Mouse (Mus musculus) myocyte (in vitro differentiated cells): ENCODE results near the gene Dctn1.

Experiments used
- E2F4 ChIP-seq: IDR thresholded peaks from one replicate; pipeline ENCODE4 v1.6.1; 2011; ENCODE audit warnings: mild to moderate bottlenecking, control low read depth, moderate library complexity; ENCODE audit not compliant: insufficient read depth
- POLR2A ChIP-seq: IDR thresholded peaks from one replicate; pipeline ENCODE4 v1.6.1; 2011; ENCODE audit warnings: low read depth, mild to moderate bottlenecking, control low read depth, moderate library complexity; ENCODE audit not compliant: insufficient read length
- POLR2AphosphoS2 ChIP-seq: IDR thresholded peaks from one replicate; pipeline ENCODE4 v1.6.1; 2011; ENCODE audit warnings: low read depth, control low read depth; ENCODE audit not compliant: insufficient read length
- REST ChIP-seq: IDR thresholded peaks from one replicate; pipeline ENCODE4 v1.6.1; 2011; ENCODE audit warnings: mild to moderate bottlenecking, control low read depth, moderate library complexity; ENCODE audit not compliant: insufficient read depth, insufficient read length

- no peak for TF ChIP-seq POLR2AphosphoS2
- no peak for TF ChIP-seq REST
- TF ChIP-seq POLR2A = peak; percentile 1
- TF ChIP-seq E2F4 = no peak
Measured at GRCm38 (mm10) chr6:83118825-83119733, 46.6 kb upstream of the Dctn1 start.
